In the genomic region with DNA sequence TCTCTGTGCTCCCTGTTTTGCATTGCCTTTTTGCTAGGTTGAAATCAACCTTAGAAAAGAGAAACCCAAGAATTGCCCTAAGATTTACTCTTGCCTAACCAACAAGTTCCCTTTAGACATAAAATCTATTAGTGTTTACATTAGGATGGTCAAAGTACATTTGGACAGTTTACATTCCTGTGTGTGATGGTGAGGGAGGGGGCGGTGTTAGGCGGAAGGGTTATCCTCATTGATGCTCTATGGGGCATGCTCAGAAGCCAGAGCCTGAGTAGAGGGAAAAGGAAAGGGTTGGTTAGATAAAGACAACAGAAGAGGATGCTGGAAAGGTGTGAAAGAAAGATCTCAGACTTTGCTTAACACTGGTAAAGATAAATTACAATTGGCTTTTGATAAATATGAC, we compare ENCODE assay signal across 21 mouse cellular contexts.
"Had no signal": no experiment of that assay in that cellular context is flagged by ENCODE, and none has a peak within 500 bp of the region (broad histone marks: within the 10 kb centered on the region; RNA-seq: fewer than 3 reads in every experiment).

No protein-coding gene starts in this region.

- H3K4me1 ChIP-seq: intestine, embryonic 15.5 days; kidney, embryonic 15.5 days; limb, embryonic 12.5 days; limb, embryonic 15.5 days; midbrain, embryonic 12.5 days; midbrain, embryonic 15.5 days; neural tube, embryonic 12.5 days; neural tube, embryonic 15.5 days had no signal

- H3K4me2 ChIP-seq: intestine, embryonic 15.5 days; kidney, embryonic 15.5 days; limb, embryonic 12.5 days; limb, embryonic 15.5 days; midbrain, embryonic 12.5 days; midbrain, embryonic 15.5 days; neural tube, embryonic 12.5 days; neural tube, embryonic 15.5 days had no signal

- H3K27me3 ChIP-seq: intestine, embryonic 15.5 days; kidney, embryonic 15.5 days; limb, embryonic 12.5 days; limb, embryonic 15.5 days; midbrain, embryonic 12.5 days; midbrain, embryonic 15.5 days; neural tube, embryonic 12.5 days; neural tube, embryonic 15.5 days had no signal

- H3K9me3 ChIP-seq: intestine, embryonic 15.5 days; kidney, embryonic 15.5 days; limb, embryonic 12.5 days; limb, embryonic 15.5 days; midbrain, embryonic 12.5 days; midbrain, embryonic 15.5 days; neural tube, embryonic 12.5 days; neural tube, embryonic 15.5 days had no signal

- H3K4me3 ChIP-seq: intestine, embryonic 15.5 days; kidney, embryonic 15.5 days; limb, embryonic 12.5 days; limb, embryonic 15.5 days; midbrain, embryonic 12.5 days; midbrain, embryonic 15.5 days; neural tube, embryonic 12.5 days; neural tube, embryonic 15.5 days had no signal

- DNase-seq: kidney, adult 11 months; kidney, adult 8-10 months; kidney, postnatal 10 days; kidney, postnatal 36 days; left cerebral cortex, postnatal 4 days; right cerebral cortex, postnatal 25 days; spleen, adult 18-20 months; thymus, adult 2 months; thymus, postnatal 14 days; thymus, postnatal 4 days had no signal

- H3K36me3 ChIP-seq: intestine, embryonic 15.5 days; kidney, embryonic 15.5 days; limb, embryonic 12.5 days; limb, embryonic 15.5 days; midbrain, embryonic 12.5 days; midbrain, embryonic 15.5 days; neural tube, embryonic 12.5 days; neural tube, embryonic 15.5 days had no signal

- ATAC-seq: intestine, embryonic 15.5 days; lung, postnatal 0 days; midbrain, embryonic 15.5 days had no signal

- H3K9ac ChIP-seq: intestine, embryonic 15.5 days; kidney, embryonic 15.5 days; limb, embryonic 12.5 days; limb, embryonic 15.5 days; midbrain, embryonic 12.5 days; midbrain, embryonic 15.5 days; neural tube, embryonic 12.5 days; neural tube, embryonic 15.5 days had no signal

- H3K27ac ChIP-seq: intestine, embryonic 15.5 days; kidney, embryonic 15.5 days; limb, embryonic 12.5 days; limb, embryonic 15.5 days; macrophage; midbrain, embryonic 12.5 days; midbrain, embryonic 15.5 days; neural tube, embryonic 12.5 days; neural tube, embryonic 15.5 days; stomach, postnatal 0 days had no signal
